Mouse (Mus musculus): Measurements from ENCODE around the gene Ltf.

Ltf gene

DNA sequence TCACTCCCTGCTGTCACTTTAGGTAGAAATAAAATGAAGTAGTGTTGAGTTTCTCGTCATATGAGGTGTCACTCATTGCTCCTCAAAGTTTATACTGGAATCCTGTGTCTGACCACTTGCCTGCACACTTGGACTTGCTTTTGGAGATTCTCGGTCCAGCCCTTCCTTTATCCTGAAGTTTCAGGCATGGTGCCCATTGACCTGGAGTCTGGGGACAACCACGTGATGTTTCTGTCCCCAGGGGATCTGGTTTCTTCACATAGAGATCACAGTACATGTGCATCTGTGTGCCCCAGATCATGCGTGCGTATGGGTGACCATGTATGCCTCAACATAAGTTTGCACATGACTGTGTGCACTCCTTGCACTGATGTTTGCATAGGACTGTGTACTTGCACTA, 23.2 kb downstream of the Ltf start:
- no peak for DNase-seq

DNA sequence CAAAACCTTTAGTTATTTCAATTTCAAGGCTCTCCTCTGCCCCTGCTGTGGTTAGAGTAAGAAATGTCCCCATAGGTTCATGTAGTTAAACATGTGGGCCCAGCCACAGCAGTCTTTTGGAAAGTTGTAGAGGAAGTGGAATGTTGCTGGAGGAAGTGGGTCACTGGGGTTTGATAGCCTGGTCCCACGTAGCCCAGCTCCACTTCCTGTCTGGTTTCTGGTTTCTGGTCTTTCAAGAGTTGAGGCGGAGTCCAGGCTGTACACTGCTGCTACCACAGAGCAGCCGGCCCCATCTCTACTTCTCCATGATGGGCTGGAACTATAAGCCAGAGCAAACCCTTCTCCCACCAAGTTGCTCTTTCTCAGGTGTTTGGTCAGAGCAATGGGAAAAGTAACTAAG, 27.2 kb downstream of the Ltf start:
- no peak for DNase-seq

- DNase-seq = no peak
Observed at GRCm38 (mm10) chr9:111047266-111047665, 28.2 kb downstream of the Ltf start.

DNA sequence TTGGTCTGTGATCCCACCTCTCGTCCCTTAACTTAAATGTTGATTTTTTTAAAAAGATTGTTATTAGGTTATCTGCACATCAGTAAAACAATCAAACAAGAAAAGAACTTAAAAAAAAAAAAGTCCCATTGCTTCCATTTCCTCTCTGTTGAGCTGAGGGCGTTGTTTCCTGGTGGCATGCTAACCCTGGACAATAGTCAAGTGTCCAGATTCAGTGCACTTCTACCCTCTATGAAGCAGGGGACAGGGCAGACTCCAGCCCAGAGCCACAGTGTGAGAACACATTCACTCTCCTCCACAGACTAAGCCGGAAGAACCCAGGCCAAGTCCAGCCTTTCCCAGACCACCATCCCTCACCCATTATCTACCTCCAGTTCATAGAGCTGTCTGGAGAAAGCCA, 29.4 kb downstream of the Ltf start:
- DNase-seq = no peak

DNA sequence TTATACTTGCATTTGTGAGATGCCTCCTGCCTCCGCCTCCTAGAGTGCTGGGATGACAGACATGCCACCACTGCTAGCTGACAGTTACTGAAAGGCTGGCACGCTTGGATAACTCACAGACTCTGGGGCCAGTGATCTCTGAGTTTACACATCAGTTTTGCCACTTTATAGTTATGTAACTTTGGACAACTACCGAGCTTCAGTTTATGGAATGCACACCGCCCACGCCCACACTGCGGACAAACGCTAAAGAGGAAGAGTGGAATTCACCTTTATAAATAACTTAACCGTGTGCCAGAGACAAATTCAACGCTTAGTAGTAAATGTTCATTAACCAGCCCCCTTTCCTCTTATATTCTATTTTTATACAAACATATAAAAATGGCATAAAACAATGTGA, 35.9 kb downstream of the Ltf start:
- no peak for DNase-seq

GRCm38 (mm10) chr9:111055800-111056518, 36.9 kb downstream of the Ltf start:
- peak; percentile 19 to 24 for DNase-seq

GRCm38 (mm10) chr9:111056519-111056797, 37.4 kb downstream of the Ltf start:
- DNase-seq = no peak

- DNase-seq = peak; percentile 37 to 43
Observed at GRCm38 (mm10) chr9:111056798-111057543, 37.9 kb downstream of the Ltf start, which contains the start of gene Ccrl2. Gene Ccrl2, minus strand, starts transcription at chr9:111057519.

GRCm38 (mm10) chr9:111057544-111058370, 38.7 kb downstream of the Ltf start:
- DNase-seq = peak; percentile 35 to 40

GRCm38 (mm10) chr9:111058943-111059556, 40.0 kb downstream of the Ltf start:
- no peak for DNase-seq

GRCm38 (mm10) chr9:111062840-111063239, 43.8 kb downstream of the Ltf start:
- no peak for DNase-seq

- no peak for DNase-seq
Observed at GRCm38 (mm10) chr9:111067052-111067451, 48.0 kb downstream of the Ltf start.

- peak; percentile 71 for DNase-seq
Observed at GRCm38 (mm10) chr9:111070546-111070961, 51.5 kb downstream of the Ltf start.

DNA sequence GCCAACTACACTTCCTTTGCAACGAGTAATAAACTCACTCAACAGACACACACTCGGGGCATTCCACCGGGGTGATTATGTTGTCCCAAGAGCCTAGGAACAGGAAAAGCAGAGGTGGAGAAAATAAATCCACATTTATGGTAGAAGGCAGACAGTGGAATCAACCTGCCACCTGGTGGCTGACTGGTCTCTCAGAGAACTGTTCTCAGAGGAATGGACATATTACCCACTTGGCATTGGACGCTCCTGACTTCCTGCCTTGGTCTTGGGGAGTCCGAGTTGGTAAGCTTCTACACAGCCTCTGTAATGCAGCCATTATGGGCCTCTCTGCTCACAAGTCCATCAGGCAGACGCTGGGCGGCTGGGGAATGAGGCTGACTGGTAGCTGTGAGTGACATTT, 53.1 kb downstream of the Ltf start:
- peak; percentile 7 to 16 for DNase-seq

- DNase-seq = no peak
Observed at GRCm38 (mm10) chr9:111072971-111073370, 53.9 kb downstream of the Ltf start.

DNA sequence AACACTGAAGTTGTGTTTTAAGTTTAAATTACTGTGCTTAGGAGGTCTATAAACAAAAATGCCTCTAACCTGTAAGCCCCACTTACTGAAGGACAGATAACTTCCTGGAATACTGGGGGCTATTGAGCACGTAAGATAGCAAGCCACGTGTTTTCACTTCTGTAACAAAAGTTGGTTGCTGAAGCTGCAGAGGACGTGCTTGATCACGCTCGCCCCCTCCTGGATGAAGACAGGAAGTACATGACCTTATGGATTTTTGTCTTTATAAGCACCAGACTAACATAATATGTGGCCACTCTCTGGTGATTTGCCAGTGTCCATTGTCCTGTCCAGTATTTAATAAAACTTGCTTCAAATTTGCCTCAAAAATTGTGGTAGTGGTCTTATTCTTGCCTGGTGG, 58.7 kb downstream of the Ltf start:
- peak; percentile 41 to 43 for DNase-seq

DNA sequence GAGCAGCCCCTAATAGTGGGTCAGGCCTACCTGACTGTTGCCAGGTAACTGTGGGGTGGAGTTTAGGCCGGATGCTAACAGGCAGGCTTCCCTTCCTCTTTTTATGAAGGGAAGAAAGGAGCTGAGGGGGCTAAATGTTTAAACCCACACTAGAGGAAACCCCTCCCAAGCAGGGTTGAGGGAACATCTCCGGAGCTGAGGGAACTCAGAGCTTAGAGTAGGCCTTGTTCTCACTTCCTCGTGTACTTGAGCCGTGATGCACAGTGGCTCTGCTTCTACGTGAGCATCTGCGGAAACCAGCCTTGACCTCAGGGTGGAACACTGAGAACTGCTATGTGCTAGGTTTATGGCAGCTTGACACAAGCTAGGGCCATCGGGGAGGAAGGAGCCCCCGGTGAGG, 61.7 kb downstream of the Ltf start:
- DNase-seq = no peak

GRCm38 (mm10) chr9:111081765-111082164, 62.7 kb downstream of the Ltf start:
- DNase-seq = no peak

DNA sequence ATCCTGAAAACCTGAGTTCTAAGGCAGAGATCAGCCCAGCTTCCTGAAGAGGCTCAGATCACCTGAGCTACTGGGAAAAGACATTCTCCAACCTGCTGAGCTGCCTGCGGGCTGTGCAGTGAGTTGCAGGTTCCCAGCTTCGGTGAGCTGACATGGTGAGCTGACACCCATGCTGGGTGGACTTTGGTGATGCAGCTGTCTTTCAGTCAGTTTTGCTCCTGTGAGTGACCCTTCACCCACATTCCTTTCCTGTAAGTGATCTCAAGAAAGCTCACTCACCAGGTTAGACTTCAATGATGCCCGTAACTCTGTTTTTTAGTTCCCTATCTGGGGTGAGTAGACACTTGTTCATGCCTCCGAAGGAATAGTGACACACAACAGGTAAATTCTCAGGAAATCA, 66.3 kb downstream of the Ltf start:
- no peak for DNase-seq

- DNase-seq = no peak
Observed at GRCm38 (mm10) chr9:111086137-111086536, 67.1 kb downstream of the Ltf start.

- no peak for DNase-seq
Observed at GRCm38 (mm10) chr9:111086995-111087606, 68.0 kb downstream of the Ltf start.

DNA sequence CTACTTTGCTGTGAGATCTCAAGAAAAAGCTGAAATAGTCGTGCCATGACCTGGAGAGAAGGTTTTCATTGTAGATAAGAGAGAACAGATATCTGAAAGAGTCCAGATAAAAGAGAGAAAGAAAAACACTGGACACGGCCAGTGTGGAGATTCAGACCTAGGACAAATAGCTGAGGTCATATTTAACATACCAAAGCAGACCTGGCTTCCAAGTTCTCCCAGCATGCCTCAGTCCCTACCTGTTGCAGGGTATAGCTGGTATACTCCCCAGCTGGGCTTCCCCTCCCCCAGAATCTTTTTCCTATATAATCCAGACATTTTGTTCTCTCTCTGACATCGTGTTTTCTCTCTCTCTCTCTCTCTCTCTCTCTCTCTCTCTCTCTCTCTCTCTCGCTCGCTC, 68.9 kb downstream of the Ltf start:
- DNase-seq = no peak

DNA sequence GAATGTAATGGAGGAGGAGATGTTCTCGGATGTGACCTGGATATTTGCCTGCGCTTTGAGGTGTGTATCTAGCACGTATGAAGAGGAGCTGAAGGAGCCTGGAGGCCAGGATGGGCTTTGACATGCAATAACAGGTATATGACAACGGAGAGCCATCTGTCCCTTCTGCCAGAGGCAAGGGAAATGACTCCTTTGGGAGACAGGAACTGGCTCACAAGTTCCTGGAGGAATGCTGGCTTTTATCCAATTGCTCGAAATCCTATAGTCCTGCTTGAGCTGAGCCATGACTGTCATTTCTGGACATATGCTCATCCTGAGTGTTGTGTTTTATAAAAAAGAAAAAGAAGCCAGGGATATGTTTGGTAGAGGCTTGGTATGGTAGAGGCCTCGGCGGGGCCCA, 69.8 kb downstream of the Ltf start:
- DNase-seq = no peak

Measured in B cell, adult 2 months (primary cell).